Mouse (Mus musculus): ENCODE measurements at regions not wholly inside any gene's neighbourhood (a gene's known extent, or its start where the extent isn't known, plus 50 kb on each side); places are given as distances from the start of the nearest gene placed in this dataset.

DNA sequence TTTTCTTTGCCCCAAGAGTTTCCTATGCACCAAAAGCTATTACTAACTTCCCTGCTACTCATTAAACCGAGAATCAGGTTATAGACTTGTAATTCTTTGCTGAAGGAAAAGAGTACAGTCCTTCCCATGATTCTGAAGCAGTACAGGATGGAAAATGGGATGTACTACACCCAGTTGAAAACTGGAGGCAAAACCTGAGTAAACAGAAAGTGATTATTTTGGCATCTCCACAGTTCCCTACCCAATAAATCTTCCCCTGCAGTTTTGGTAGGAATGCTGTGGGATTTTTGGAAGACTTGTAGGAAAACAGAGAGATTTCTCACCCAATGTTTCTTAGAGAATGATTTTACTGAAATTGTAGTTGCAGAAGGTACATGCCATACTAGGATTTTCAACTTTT is 268.5 kb downstream of the Dio2 start:
- no peak for DNase-seq (ENCODE audit: low spot score in 2 of 2)

DNA sequence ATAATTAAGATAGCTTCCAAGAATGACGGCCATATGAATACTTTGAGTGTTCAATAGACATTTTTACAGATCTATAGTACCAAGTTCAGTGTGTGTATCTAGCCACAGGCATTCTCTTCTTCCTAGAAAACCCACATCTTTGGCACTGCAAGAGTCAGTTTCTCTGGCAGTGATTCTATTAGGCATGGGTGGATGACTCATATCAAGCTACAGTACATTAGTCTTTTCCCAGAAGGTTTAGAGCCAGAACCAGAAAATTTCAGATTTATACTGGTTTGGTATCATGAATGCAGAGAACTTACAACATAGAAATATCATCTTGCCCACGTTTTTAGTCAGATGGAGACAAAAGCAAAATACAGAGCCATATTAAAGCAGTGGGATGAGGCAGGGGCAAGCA is 278.1 kb downstream of the Dio2 start:
- no peak for DNase-seq (ENCODE audit: low spot score in 2 of 2)

DNA sequence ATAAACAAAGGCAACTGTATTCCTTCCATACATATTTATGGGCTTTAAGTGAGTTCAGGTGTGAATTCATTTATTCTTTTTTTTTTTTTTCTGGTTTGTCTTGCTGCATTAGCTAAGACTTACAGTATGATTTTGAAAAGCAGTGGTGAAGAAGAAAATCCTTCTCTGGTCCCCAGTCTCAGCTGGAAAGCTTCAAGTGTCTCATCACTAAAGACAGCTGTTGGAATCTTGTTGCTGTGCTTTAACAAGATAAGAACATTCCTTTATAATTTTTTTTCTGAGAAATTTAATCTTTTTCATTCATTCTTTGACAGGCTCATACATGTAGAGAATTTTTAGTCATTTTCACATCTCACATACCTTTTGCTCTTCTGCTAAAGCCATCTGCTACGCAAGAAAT is 297.6 kb downstream of the Dio2 start:
- DNase-seq (ENCODE audit: low spot score in 2 of 2): no peak

DNA sequence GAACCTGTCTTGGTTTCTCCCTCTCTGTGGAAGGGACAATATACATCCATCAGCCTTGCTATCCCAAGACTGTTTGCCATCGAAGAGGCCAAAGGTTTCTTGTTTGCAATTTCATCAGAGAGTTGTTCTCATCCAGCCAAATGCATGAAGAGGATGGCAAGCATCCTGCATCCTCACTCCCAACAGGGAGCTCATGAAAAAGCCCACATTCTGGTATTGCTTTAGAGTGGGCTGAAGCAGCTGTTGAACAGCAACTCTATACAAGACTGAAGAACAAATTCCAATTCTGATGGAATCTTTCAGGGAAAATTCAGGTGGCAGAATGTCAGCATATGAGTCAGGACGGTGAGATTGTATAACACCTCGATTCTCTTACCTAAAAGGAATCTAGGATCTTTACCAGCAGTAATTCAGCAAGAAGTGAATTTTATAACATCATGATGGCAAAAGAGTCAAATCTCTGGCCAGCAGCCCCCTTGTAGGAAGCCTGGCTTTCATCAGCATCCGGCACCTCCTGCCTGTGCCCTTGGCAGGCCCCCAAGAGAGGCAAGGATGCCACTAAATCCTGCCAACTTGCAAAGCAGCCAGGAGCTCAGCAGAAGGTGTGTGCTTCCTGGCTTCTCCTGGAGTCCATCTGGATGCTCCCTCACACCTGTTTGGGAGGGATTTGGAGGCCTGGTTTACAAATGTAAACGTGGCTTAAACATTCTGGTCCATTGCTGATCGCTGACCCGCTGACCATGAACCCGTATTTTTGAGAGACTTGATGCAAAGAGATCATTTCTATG is 312.8 kb downstream of the Dio2 start:
- no peak for DNase-seq (ENCODE audit: low spot score in 2 of 2)

DNA sequence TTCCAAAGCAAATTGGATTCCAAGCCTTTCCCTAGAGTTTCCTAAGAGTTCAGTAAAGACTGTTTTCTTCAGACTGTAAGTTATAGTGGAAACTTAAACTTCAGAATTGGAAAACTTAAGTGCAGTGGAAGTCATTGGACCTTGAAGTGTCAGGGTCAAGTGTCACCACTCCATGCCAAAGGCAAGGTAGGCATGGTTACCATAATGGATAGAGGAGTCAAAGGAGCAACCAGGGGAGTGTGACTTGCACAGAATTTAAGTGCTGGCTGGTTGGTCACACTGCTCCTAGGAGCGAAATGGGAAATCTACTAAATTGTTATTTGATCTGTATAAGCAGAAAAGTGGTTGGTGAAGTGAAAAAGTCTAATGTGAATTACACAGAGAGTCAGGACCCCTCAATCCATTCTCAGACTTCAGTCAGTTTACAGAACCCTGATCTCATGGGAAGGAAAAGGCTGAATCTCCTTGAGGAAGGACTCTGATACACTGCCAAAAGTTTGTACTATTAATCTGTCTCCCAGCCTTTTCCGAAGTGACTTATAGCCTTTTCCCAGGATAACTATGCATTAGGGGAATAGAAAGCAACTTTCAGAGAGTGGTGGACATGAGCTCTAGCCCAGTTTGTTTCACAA is 320.5 kb downstream of the Dio2 start:
- DNase-seq (ENCODE audit: low spot score in 2 of 2): no peak

DNA sequence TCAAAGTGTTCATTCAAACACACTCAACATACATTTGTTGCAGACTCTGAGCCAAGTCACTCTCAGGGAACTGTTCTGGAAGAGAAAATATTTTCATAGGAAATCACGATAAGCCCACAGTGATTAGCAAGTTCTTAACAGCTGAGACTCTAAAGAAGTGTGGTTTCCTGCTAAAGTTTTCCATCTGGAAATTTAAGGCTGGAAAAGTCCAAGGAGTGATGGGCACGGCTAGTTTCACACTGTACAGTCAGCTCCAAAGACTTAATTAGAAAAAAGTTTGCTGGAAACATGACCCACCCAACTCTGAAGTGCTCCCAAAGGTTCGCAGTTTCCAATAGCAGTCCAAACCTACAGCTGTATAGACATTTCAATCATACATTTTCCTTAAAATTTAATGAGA is 329.5 kb downstream of the Dio2 start:
- no peak for DNase-seq (ENCODE audit: low spot score in 2 of 2)

DNA sequence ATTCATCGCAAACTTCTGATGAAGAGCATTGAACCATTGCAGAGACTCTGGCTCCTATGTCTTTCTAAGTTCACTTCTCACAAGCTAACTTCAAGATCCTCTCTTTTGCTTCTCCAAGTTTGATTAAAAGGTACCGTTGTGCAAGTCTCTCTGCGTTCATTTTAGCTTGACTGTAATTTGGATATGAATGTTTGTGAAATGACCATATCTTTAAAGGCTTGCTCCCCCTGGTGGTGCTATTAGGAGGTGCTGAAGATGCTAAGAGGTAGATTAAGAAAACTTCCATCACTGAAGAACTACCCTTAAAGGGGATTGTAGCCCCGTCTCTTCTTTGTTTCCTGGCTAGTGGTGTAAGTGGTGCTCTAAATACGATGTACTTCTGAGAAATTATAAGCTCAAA is 339.7 kb downstream of the Dio2 start:
- peak in 1 of 2 experiments; percentile 3 for DNase-seq (ENCODE audit: low spot score in 2 of 2)
